Mouse (Mus musculus): ENCODE measurements around the gene Ndst2.

GRCm38 (mm10) chr14:20707201-20708190, 26.9 kb downstream of the Ndst2 start, which contains the start of gene Zswim8:
- peak; percentile 60; the same call in 1 of the 2 replicates for TF ChIP-seq POLR2A (IDR thresholded peaks at IDR 0.05; ENCODE audit: extremely low read depth, insufficient read depth, low read length)
- TF ChIP-seq CTCF (IDR thresholded peaks at IDR 0.05; ENCODE audit: low read depth, low read length): no peak
